Mouse (Mus musculus) left cerebral cortex, adult 11 months (tissue): ENCODE results near the gene Ints12.

Experiments used
- DNase-seq: peaks from one replicate; pipeline ENCODE4 v3.0.0; 2022; ENCODE audit warnings: low spot score

Ints12 gene

DNA sequence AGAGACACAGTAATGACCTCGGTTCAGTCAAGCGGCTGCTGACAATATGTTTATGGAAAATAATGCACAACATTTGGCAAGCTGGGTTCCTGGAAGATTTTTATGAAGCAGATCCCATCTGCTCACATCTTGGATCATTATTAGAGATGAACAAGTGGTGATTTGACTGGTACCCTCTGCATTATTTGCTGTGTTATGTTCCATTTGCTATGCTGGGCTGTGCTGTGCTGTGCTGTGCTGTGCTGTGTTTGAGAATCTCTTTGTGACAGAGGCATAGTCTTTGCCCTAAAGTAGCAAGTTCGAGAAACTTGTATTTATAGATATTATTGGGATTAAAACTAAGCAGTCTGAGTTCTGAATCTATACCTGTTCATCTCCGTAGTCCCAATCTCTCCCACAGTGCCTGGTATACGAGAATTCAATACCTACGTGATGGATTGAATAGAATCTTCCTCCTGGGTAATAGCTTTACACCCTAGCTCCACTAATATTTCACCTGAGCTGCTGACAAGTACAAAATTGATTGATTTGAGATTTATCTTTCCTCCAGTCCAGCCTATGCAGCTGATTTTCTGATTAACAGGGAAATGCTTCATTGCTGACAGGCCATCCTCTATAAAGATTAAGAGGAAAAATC, 53.0 kb downstream of the Ints12 start:
- no peak for DNase-seq

DNA sequence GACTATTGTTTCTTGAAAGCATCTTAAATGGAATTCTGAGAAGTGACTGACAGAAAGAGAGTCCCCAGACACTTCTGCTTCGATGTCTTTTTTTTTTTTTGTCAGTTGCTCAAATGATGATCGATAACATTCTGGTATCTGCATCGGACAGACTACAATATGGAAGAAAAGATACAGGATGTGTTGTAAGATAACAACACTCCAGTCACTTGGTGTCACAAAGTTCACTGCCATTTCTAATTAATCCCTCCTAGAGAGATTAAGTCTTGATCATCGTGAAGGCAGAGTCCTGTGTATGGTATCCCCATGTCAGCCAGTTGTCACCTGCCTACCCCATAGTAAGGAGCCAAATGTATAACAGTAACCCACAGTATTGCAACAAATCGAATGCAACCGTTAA, 60.0 kb downstream of the Ints12 start:
- DNase-seq: no peak

DNA sequence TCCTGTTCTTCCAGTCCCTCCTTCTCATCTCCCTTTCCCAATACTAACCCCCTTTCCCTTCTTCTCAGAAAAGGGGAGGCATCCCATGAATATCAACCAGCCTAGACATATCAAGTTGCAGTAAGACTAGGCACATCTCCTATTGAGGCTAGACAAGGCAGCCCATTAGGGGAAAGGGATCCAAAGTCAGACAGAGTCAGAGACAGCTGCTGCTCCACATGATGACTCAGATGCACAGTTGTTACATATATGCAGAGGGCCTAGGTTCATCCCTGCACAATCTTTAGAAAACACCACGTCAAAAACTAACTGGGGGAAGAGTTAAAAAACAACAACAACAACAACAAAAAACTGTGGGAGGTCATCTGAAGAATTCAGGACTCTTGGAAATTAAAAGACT, 61.2 kb downstream of the Ints12 start:
- no peak for DNase-seq

DNA sequence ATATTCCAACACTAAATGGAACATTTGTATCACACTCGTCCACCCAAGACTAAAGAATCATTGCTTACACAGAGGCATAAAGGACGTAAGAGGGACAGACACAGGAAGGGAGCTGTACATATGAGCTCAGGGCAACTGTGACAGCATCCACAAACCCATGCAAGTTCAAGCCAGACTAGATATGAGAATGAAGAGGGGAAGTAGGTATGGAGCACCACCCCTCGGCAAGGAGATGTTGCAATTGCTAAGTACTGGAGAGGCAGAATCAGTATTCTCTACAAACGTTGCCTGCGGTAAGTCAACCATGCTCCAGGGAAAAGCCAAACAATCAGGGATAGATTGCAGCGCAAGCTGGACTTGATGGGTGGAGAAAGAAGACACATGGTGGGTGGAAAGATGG, 62.0 kb downstream of the Ints12 start:
- DNase-seq: no peak

DNA sequence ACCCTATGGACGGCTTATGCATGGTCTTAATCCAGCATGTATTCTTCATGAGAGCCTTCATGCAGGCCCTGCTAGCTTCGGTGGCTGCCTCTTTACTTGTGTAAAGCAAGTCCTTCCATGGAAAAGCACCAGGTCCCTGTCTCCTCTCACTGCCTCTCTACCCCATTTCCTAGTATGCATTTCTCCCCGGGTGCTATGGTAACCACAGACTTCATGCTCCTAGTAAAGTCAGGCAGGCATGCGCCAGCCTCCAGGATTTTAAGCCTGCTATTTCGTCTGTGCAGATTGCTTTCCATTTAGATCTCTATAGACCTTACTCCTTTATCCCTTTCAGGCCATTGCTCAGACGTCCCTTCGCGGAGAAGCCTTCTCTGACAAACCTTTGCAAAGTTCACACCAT, 63.0 kb downstream of the Ints12 start:
- peak; percentile 18 for DNase-seq

DNA sequence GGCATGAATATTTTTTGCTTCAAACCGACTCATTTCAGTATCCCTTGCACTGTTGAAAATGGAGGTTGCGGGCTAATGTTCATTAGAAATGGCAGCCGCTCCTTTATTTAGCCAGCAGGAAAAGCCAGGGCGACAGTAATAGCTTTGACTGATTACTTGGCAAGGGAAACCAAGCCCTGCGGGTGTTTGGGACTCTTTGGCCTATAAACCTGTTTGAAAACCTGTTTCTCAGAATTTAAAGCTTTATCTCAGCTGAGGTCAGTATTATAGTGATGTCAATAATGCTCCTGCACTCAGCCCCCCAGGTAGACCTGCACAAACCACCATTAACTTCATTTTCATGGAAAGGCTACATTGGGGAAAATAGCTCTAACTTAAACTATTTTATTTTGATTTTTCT, 66.6 kb downstream of the Ints12 start:
- DNase-seq: no peak
